Mouse (Mus musculus) adipose tissue, adult 10 weeks (tissue): ENCODE results near the gene Sfxn1. TPM values are rescaled to one million over a fixed set of nuclear protein-coding genes. Genes with fewer than 3 reads are reported as not detected.

Experiments used
- polyA plus RNA-seq: library from polyadenylated mRNA; stranded (reverse); fragments of 350-450 nt; fragmentation: Illumina TruSeq; extraction: RNeasy Lipid Tissue Mini Kit (QIAGEN cat#74804); gene quantifications from one replicate; pipeline ENCODE4 v1.2.3, GENCODE M21; 2014; ENCODE audit warnings: low read depth, low replicate concordance

Sfxn1 gene
- polyA plus RNA-seq, result 74.7 TPM

GRCm38 (mm10) chr13:54071606-54072331 is at the start of gene Sfxn1:
Gene Sfxn1 (plus strand): TSS chr13:54071869.

DNA sequence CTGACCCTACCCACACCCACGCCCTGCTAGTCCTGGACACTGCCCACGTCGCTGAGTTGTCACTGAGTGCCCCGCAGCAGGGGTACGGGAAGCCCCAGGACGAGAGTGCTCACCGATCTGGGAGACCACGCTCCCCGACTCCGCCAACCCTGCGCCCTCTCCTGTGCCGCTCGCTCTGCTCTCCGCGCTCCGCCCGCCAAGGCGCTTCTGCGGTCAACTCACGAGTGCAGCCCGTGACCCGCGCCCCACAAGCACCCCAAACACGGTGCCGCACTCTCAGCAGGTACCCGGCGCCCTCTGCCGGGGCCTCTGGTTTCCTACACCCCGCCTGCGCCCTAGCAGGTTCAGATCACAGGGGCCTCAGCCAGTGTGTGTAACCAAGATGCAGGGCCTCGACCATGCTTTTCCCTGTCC is 16.2 kb upstream of the Sfxn1 start, which contains the start of gene Drd1:
Gene Drd1 (minus strand): TSS at position 258 of the 414 bp plus-strand sequence.

Other genes with a start within 250 kb of the Sfxn1 start
- 1.4 TPM for gene Drd1, start 16.2 kb upstream of the Sfxn1 start, polyA plus RNA-seq
- 1.0 TPM for gene Hrh2, start 120.3 kb downstream of the Sfxn1 start, polyA plus RNA-seq